Mouse (Mus musculus) liver, adult 2 months (tissue): ENCODE measurements around the gene Wdr20. TPM values are rescaled to one million over a fixed set of nuclear protein-coding genes. Genes with fewer than 3 reads are reported as not detected.

Experiments
- DNase-seq: peaks from one replicate; pipeline ENCODE4 v3.0.0-alpha.2; 2011; ENCODE audit warnings: low read depth, low spot score; ENCODE audit errors: extremely low read depth
- H3K27ac ChIP-seq: fragments of 200-500 bp; replicated peaks from 2 replicates; pipeline ENCODE4 v1.5.1; 2012; ENCODE audit warnings: low read depth, mild to moderate bottlenecking, control low read depth, inconsistent platforms, low read length; ENCODE audit not compliant: insufficient read depth
- H3K27me3 ChIP-seq: fragments of 200-500 bp; 2 replicates; pipeline ENCODE4 v1.6.1; 2012; ENCODE audit warnings: mild to moderate bottlenecking, moderate library complexity, low read length, inconsistent platforms; ENCODE audit not compliant: control insufficient read depth, insufficient read depth
- H3K36me3 ChIP-seq: fragments of 200-500 bp; 2 replicates; pipeline ENCODE4 v1.6.1; 2012; ENCODE audit warnings: low read length, inconsistent platforms; ENCODE audit not compliant: control insufficient read depth, insufficient read depth
- H3K4me1 ChIP-seq: fragments of 200-500 bp; 2 replicates; pipeline ENCODE4 v1.6.1; 2011; ENCODE audit warnings: low read length; ENCODE audit not compliant: control insufficient read depth, insufficient read depth
- H3K4me3 ChIP-seq: fragments of 200-500 bp; 2 replicates; pipeline ENCODE4 v1.5.1; 2011; ENCODE audit warnings: low read depth, mild to moderate bottlenecking, control low read depth, low read length, moderate library complexity; ENCODE audit not compliant: insufficient read depth
- H3K79me2 ChIP-seq: fragments of 200-500 bp; 2 replicates; pipeline ENCODE4 v1.6.1; 2012; ENCODE audit warnings: inconsistent platforms, mild to moderate bottlenecking, low read length, moderate library complexity; ENCODE audit not compliant: control insufficient read depth, insufficient read depth
- H3K9ac ChIP-seq: fragments of 200-500 bp; 2 replicates; pipeline ENCODE4 v1.6.1; 2012; ENCODE audit warnings: low read depth, mild to moderate bottlenecking, control low read depth, inconsistent platforms, low read length
- CTCF ChIP-seq: fragments of 200-500 bp; IDR thresholded peaks from 2 replicates; pipeline ENCODE4 v1.5.1; 2011; ENCODE audit warnings: low read depth, low read length, control low read depth
- POLR2A ChIP-seq: fragments of 200-500 bp; IDR thresholded peaks from 2 replicates; pipeline ENCODE4 v1.6.1; 2011; ENCODE audit warnings: low read length, control low read depth; ENCODE audit not compliant: insufficient read depth; ENCODE audit errors: extremely low read depth
- WGBS: fragments of 180-500 bp; shearing (Covaris S2); methylation state at CpG from one replicate; pipeline ENCODE4 v1.1.7; 2018; 5-methylcytosine and 5-hydroxymethylcytosine counted together
- polyA plus RNA-seq: library from polyadenylated mRNA; depleted of rRNA; stranded (reverse); fragments of >200 nt; gene quantifications from 2 replicates; pipeline ENCODE4 v1.2.3, GENCODE M21; 2012; rRNA removed
- total RNA-seq: library from RNA; depleted of rRNA; stranded (reverse); fragments of >200 nt; gene quantifications from 2 replicates; pipeline ENCODE4 v1.2.3, GENCODE M21; 2014; rRNA removed

Gene Wdr20
- total and polyA plus RNA-seq, 2 experiments = 16.5 to 21.0 TPM

DNA sequence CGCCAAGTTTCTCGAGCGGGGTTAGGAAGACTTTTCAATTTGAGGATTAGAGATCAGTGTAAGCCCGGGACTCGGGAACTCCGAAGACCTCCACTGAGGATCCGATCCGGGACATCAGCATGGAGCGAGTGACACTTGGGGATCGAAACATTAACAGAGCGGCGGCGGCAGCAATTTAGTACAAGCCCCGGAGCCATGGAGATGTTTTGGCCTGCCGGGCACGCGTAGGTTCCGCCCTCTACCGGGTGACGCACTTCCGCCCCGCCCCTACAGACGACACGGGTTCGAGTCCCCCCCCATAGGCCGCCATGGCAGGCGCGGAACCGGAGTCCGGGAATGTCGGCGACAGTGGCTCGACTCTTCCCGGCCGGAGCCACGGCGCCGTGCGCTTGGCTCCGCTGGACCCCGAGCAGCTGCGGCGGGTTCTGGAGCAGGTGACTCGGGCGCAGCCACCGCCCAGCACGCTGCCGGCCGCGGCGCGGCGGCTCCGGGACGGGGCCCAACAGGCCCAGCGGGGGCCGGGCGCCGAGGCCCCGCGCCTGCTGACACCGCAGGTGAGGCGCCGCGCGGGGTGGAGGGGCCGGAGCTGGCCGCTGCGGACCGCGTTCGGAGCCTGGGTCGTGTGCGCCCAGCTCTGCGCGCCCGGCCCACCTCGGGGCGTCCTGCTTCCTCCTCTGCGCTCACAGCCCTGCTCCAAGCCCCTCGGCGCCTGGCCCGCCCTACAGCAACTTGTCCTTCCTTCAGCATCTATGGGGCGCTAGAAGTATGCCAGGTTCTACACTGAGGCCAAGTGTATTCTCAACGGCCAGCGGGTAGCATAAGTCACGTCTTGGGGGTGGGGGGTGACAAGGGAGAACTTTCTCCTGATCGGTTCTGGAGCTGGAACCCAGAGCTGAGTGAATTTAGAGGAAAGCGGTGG lies 112.5 kb downstream of the Wdr20 start, which contains the start of gene Zfp839:
Zfp839 (plus strand) TSS at position 244 of the 919 bp plus-strand sequence.
- Histone ChIP-seq H3K9ac (peak within 1 kb of the TSS; percentile 96), H3K4me3 (peak within 1 kb of the TSS; percentile 94), H3K27ac (peak within 1 kb of the TSS; percentile 93), H3K36me3 (no peaks in the 10 kb centered on the region; the same call in 1 of the 2 replicates), H3K79me2 (peaks cover 11% of the 10 kb centered on the region; the same call in 1 of the 2 replicates), H3K27me3 (no peaks in the 10 kb centered on the region), H3K4me1 (peaks cover 10% of the 10 kb centered on the region; the same call in 1 of the 2 replicates)
- DNase-seq = peak; percentile 68
- WGBS = under 1% methylated on average over 84 of the region's 89 CpGs
- TF ChIP-seq CTCF (no peak), POLR2A (no peak)

DNA sequence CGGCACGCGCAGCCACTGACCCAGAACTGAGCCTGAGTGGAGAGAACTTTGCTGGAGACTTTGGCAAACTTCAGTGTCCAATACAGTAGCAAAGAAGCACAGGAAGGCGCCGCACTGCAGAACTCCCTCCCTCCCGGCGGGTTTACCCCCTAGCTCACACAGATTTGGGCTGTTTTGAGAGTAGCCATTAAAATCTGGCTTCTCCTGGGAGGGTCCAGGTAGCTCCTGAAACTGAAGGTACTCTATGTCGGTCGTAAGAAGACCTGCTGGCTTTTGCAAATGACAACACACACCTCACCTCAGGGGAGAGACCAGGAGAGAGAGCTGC lies 113.1 kb downstream of the Wdr20 start:
- peak overlapping the region; percentile 96 for H3K9ac ChIP-seq
- DNase-seq = no peak
- H3K36me3 ChIP-seq = peaks cover 6% of the 10 kb centered on the region; the same call in 1 of the 2 replicates
- peak overlapping the region; percentile 93 for H3K27ac ChIP-seq
- WGBS = 6% methylated on average over 9 of the region's 9 CpGs
- peaks cover 17% of the 10 kb centered on the region; the same call in 1 of the 2 replicates for H3K79me2 ChIP-seq
- H3K4me3 ChIP-seq = peak overlapping the region; percentile 94
- no peaks in the 10 kb centered on the region for H3K27me3 ChIP-seq
- peaks cover 10% of the 10 kb centered on the region; the same call in 1 of the 2 replicates for H3K4me1 ChIP-seq
- TF ChIP-seq POLR2A (no peak), CTCF (no peak)

DNA sequence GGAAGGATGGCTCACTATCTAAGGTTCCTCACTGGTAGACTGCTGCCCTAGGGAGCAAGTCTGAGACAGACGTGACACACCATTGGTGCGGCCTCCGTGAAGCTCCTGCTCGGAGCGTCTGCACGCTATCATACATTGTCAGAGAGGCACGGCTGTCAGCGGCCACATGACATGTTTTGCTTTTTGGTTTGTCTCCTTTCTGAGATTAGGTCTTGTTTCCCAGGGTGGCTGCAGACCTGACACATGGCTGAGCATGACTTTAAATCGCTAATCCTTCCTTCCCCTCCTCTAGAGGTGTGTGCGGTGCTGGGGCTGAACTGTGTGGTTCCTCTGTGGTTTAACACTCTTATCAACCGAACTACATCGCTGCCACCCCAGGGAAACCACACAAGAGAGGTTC lies 113.7 kb downstream of the Wdr20 start:
- Histone ChIP-seq H3K4me3 (no peak overlapping the region), H3K36me3 (peaks cover 8% of the 10 kb centered on the region), H3K4me1 (peaks cover 10% of the 10 kb centered on the region; the same call in 1 of the 2 replicates), H3K27ac (no peak overlapping the region), H3K27me3 (no peaks in the 10 kb centered on the region), H3K79me2 (peaks cover 19% of the 10 kb centered on the region; the same call in 1 of the 2 replicates), H3K9ac (0 out of 2 replicates have a peak overlapping the region, but pooled peaks have one; percentile 96)
- no peak for TF ChIP-seq POLR2A
- no peak for TF ChIP-seq CTCF
- no peak for DNase-seq
- WGBS = 62% methylated on average over 12 of the region's 12 CpGs

DNA sequence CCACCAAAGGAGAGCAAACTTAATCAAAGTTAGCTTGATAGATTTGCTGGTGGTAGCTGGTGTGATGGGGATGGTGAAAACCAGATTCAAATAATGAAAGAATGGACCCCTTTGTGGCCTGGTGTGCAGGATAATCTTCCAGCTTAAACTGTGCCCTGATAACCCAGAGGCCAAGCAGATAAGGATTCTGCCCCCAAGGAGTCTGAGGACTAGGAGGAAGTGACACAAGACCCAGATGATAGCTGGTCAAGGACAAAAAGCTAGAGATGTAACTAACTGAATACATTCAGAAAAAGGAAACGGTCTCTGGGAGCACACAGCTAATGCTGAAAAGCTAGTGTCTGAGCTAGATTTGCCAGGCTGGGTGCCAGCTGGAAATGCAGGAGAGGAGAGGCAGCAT lies 114.2 kb downstream of the Wdr20 start:
- H3K4me3 ChIP-seq = no peak overlapping the region
- H3K27ac ChIP-seq = no peak overlapping the region
- no peak for DNase-seq
- peaks cover 10% of the 10 kb centered on the region; the same call in 1 of the 2 replicates for H3K4me1 ChIP-seq
- H3K9ac ChIP-seq = no peak overlapping the region
- H3K79me2 ChIP-seq = peaks cover 19% of the 10 kb centered on the region; the same call in 1 of the 2 replicates
- peaks cover 8% of the 10 kb centered on the region for H3K36me3 ChIP-seq
- no peak for TF ChIP-seq CTCF
- TF ChIP-seq POLR2A = no peak
- WGBS = 80% methylated on average over 1 of the region's 1 CpGs
- H3K27me3 ChIP-seq = no peaks in the 10 kb centered on the region

Other genes with a start within 250 kb of the Wdr20 start
- gene Dync1h1, start 136.5 kb upstream of the Wdr20 start, total RNA-seq = 56.5 and 98.5 TPM in 2 replicates
- gene Dync1h1, start 136.5 kb upstream of the Wdr20 start, polyA plus RNA-seq = 66.0 and 85.8 TPM in 2 replicates
- not detected in 2 replicates for gene 1700001K19Rik, start 55.3 kb upstream of the Wdr20 start, total RNA-seq
- not detected in 2 replicates for gene 1700001K19Rik, start 55.3 kb upstream of the Wdr20 start, polyA plus RNA-seq
- 114 and 134 TPM in 2 replicates for gene Hsp90aa1, start 35.2 kb upstream of the Wdr20 start, total RNA-seq
- 36.4 and 49.8 TPM in 2 replicates for gene Hsp90aa1, start 35.2 kb upstream of the Wdr20 start, polyA plus RNA-seq
- gene Mok, start 103.0 kb downstream of the Wdr20 start, total RNA-seq = 0.07 and 0.18 TPM in 2 replicates
- gene Mok, start 103.0 kb downstream of the Wdr20 start, polyA plus RNA-seq = 0.20 TPM in 1 of 2 replicates, not detected in the other
- 4.0 TPM in 2 replicates for gene Zfp839, start 112.3 kb downstream of the Wdr20 start, total RNA-seq
- gene Zfp839, start 112.3 kb downstream of the Wdr20 start, polyA plus RNA-seq = 3.1 and 4.8 TPM in 2 replicates
- gene Cinp, start 151.2 kb downstream of the Wdr20 start, total RNA-seq = 20.4 and 20.8 TPM in 2 replicates
- gene Cinp, start 151.2 kb downstream of the Wdr20 start, polyA plus RNA-seq = 22.5 and 23.1 TPM in 2 replicates
- 2.5 and 3.0 TPM in 2 replicates for gene Tecpr2, start 151.3 kb downstream of the Wdr20 start, total RNA-seq
- gene Tecpr2, start 151.3 kb downstream of the Wdr20 start, polyA plus RNA-seq = 3.2 and 3.8 TPM in 2 replicates
- gene Ankrd9, start 241.1 kb downstream of the Wdr20 start, total RNA-seq = 0.94 and 1.4 TPM in 2 replicates
- 10.5 and 12.8 TPM in 2 replicates for gene Ankrd9, start 241.1 kb downstream of the Wdr20 start, polyA plus RNA-seq